Mouse (Mus musculus) fibroblast of lung, adult 2 months (primary cell): ENCODE data around the gene Bcat2.

ENCODE experiments used
- DNase-seq: peaks from one replicate; pipeline ENCODE4 v3.0.0-alpha.2; 2011; ENCODE audit warnings: low read depth

Bcat2 gene

GRCm38 (mm10) chr7:45587631-45588592 is 18.0 kb downstream of the Bcat2 start:
- no peak for DNase-seq

GRCm38 (mm10) chr7:45589173-45589572 is 19.2 kb downstream of the Bcat2 start:
- DNase-seq: peak; percentile 99

GRCm38 (mm10) chr7:45589898-45590297 is 19.9 kb downstream of the Bcat2 start:
- no peak for DNase-seq

GRCm38 (mm10) chr7:45590874-45591273 is 20.9 kb downstream of the Bcat2 start:
- DNase-seq: no peak

- DNase-seq: no peak
Observed at GRCm38 (mm10) chr7:45591880-45592279, 21.9 kb downstream of the Bcat2 start.

- peak; percentile 75 for DNase-seq
Observed at GRCm38 (mm10) chr7:45593118-45593815, 23.3 kb downstream of the Bcat2 start.

- no peak for DNase-seq
Observed at GRCm38 (mm10) chr7:45595176-45595575, 25.2 kb downstream of the Bcat2 start.

- no peak for DNase-seq
Observed at GRCm38 (mm10) chr7:45596107-45596506, 26.2 kb downstream of the Bcat2 start.

- DNase-seq: no peak
Observed at GRCm38 (mm10) chr7:45597013-45597412, 27.1 kb downstream of the Bcat2 start.

GRCm38 (mm10) chr7:45597527-45597926 is 27.6 kb downstream of the Bcat2 start:
- no peak for DNase-seq

GRCm38 (mm10) chr7:45598960-45599879 is 29.3 kb downstream of the Bcat2 start:
- no peak for DNase-seq

GRCm38 (mm10) chr7:45605704-45606289 is 35.8 kb downstream of the Bcat2 start:
- DNase-seq: no peak

- DNase-seq: no peak
Observed at GRCm38 (mm10) chr7:45609511-45609910, 39.6 kb downstream of the Bcat2 start.

- DNase-seq: peak; percentile 29
Observed at GRCm38 (mm10) chr7:45616277-45616676, 46.3 kb downstream of the Bcat2 start.

- DNase-seq: no peak
Observed at GRCm38 (mm10) chr7:45617042-45617695, 47.2 kb downstream of the Bcat2 start, which contains the start of gene Fut1. Fut1 (plus strand) TSS chr7:45617289.

- no peak for DNase-seq
Observed at GRCm38 (mm10) chr7:45618316-45618715, 48.4 kb downstream of the Bcat2 start.

GRCm38 (mm10) chr7:45619592-45619991 is 49.6 kb downstream of the Bcat2 start:
- no peak for DNase-seq

GRCm38 (mm10) chr7:45621443-45621842 is 51.5 kb downstream of the Bcat2 start, which contains the start of gene Izumo1:
Izumo1 (plus strand) TSS chr7:45621811.
- DNase-seq: no peak

GRCm38 (mm10) chr7:45623507-45623906 is 53.6 kb downstream of the Bcat2 start:
- no peak for DNase-seq

GRCm38 (mm10) chr7:45624718-45625117 is 54.8 kb downstream of the Bcat2 start:
- DNase-seq: no peak

- no peak for DNase-seq
Observed at GRCm38 (mm10) chr7:45625481-45625880, 55.5 kb downstream of the Bcat2 start.
